Mouse (Mus musculus) limb, embryonic 14.5 days (tissue): ENCODE measurements around the gene Rad51c. TPM values are rescaled to one million over a fixed set of nuclear protein-coding genes. Genes with fewer than 3 reads are reported as not detected.

Experiments
- ATAC-seq: fragments of 200-750 bp; cut with Nextera tagmentation; 2 replicates; pipeline ENCODE4 v1.8.0; 2017; ENCODE audit warnings: low read depth, moderate number of reproducible peaks, moderate TSS enrichment; ENCODE audit not compliant: low FRiP score
- DNase-seq: peaks from one replicate; pipeline ENCODE4 v3.0.0-alpha.2; 2015; ENCODE audit warnings: low spot score
- H3K27ac ChIP-seq: fragments of 300-500 bp; sonication (generic); replicated peaks from 2 replicates; pipeline ENCODE4 v1.5.1; 2014; ENCODE audit warnings: low read depth, mild to moderate bottlenecking, low read length, moderate library complexity, mixed read lengths
- H3K27me3 ChIP-seq: fragments of 300-500 bp; sonication (generic); 2 replicates; pipeline ENCODE4 v1.6.1; 2014; ENCODE audit warnings: low read length, mixed read lengths; ENCODE audit not compliant: control insufficient read depth, insufficient read depth
- H3K36me3 ChIP-seq: fragments of 300-500 bp; sonication (generic); 2 replicates; pipeline ENCODE4 v1.6.1; 2014; ENCODE audit warnings: mild to moderate bottlenecking, low read length, moderate library complexity, mixed read lengths; ENCODE audit not compliant: control insufficient read depth, insufficient read depth
- H3K4me1 ChIP-seq: fragments of 300-500 bp; sonication (generic); 2 replicates; pipeline ENCODE4 v1.6.1; 2014; ENCODE audit warnings: antibody characterized with exemption, low read length, mixed read lengths; ENCODE audit not compliant: control insufficient read depth, insufficient read depth
- H3K4me2 ChIP-seq: fragments of 300-500 bp; sonication (generic); replicated peaks from 2 replicates; pipeline ENCODE4 v1.6.1; 2014; ENCODE audit warnings: low read depth, mild to moderate bottlenecking, low read length, moderate library complexity; ENCODE audit not compliant: severe bottlenecking
- H3K4me3 ChIP-seq: fragments of 300-500 bp; sonication (generic); replicated peaks from 2 replicates; pipeline ENCODE4 v1.5.1; 2014; ENCODE audit warnings: low read length
- H3K9ac ChIP-seq: fragments of 300-500 bp; sonication (generic); 2 replicates; pipeline ENCODE4 v1.6.1; 2014; ENCODE audit warnings: mild to moderate bottlenecking, low read depth, low read length, moderate library complexity; ENCODE audit not compliant: severe bottlenecking
- H3K9me3 ChIP-seq: fragments of 300-500 bp; sonication (generic); 2 replicates; pipeline ENCODE4 v1.6.1; 2016; ENCODE audit warnings: low read length; ENCODE audit not compliant: control insufficient read depth
- POLR2A ChIP-seq: fragments of 200-500 bp; IDR thresholded peaks from 2 replicates; pipeline ENCODE4 v1.8.0; 2012; ENCODE audit warnings: inconsistent platforms, mild to moderate bottlenecking, moderate library complexity, borderline replicate concordance; ENCODE audit not compliant: insufficient read depth, insufficient read length; ENCODE audit errors: extremely low read depth
- WGBS: fragments of 180-500 bp; shearing (Covaris S2); extraction: QIAGEN DNeasy Blood & Tissue Kit; methylation state at CpG from one replicate; pipeline ENCODE4 v1.1.7; 2014; 5-methylcytosine and 5-hydroxymethylcytosine counted together
- polyA plus RNA-seq, 2 experiments: library from polyadenylated mRNA; depleted of rRNA in 1 of 2; stranded (reverse) in 1 of 2; unstranded in 1 of 2; fragments of >200 nt; fragmentation: Nextera tagmentation in 1 of 2; extraction: Ambion mirVana in 1 of 2; gene quantifications; 2 replicates each; pipeline versions ENCODE4 v1.2.1 to v1.2.3; 2012 to 2014

Rad51c gene
- polyA plus RNA-seq, 2 experiments: 8.0 to 9.8 TPM

GRCm38 (mm10) chr11:87384551-87384950, 20.2 kb downstream of the Rad51c start:
- no peak for ATAC-seq
- WGBS: 92% methylated on average over 4 of the region's 4 CpGs
- DNase-seq: no peak
- H3K27ac ChIP-seq: no peak overlapping the region
- no peak for TF ChIP-seq POLR2A
- no peaks in the 10 kb centered on the region; the same call in 1 of the 2 replicates for H3K4me1 ChIP-seq
- no peak overlapping the region for H3K4me2 ChIP-seq
- H3K36me3 ChIP-seq: peaks cover 3% of the 10 kb centered on the region; the same call in 1 of the 2 replicates
- no peak overlapping the region for H3K4me3 ChIP-seq
- no peaks in the 10 kb centered on the region for H3K27me3 ChIP-seq
- H3K9me3 ChIP-seq: no peaks in the 10 kb centered on the region
- H3K9ac ChIP-seq: no peak overlapping the region

GRCm38 (mm10) chr11:87367865-87368580, 36.7 kb downstream of the Rad51c start:
- Histone ChIP-seq H3K9me3 (no peaks in the 10 kb centered on the region), H3K4me3 (no peak overlapping the region), H3K4me2 (no peak overlapping the region), H3K27ac (no peak overlapping the region), H3K36me3 (no peaks in the 10 kb centered on the region), H3K4me1 (no peaks in the 10 kb centered on the region), H3K9ac (no peak overlapping the region), H3K27me3 (no peaks in the 10 kb centered on the region)
- DNase-seq (no peak), ATAC-seq (no peak)
- 43% methylated on average over 9 of the region's 9 CpGs for WGBS
- TF ChIP-seq POLR2A: no peak

GRCm38 (mm10) chr11:87367061-87367460, 37.7 kb downstream of the Rad51c start:
- TF ChIP-seq POLR2A: no peak
- Histone ChIP-seq H3K4me2 (no peak overlapping the region), H3K9ac (no peak overlapping the region), H3K27ac (no peak overlapping the region), H3K9me3 (no peaks in the 10 kb centered on the region), H3K27me3 (no peaks in the 10 kb centered on the region), H3K36me3 (no peaks in the 10 kb centered on the region), H3K4me1 (no peaks in the 10 kb centered on the region), H3K4me3 (no peak overlapping the region)
- no peak for ATAC-seq
- no peak for DNase-seq
- WGBS: 85% methylated on average over 7 of the region's 7 CpGs

GRCm38 (mm10) chr11:87365120-87365519, 39.6 kb downstream of the Rad51c start:
- no peak for TF ChIP-seq POLR2A
- no peak overlapping the region for H3K4me3 ChIP-seq
- no peaks in the 10 kb centered on the region for H3K9me3 ChIP-seq
- no peak overlapping the region for H3K4me2 ChIP-seq
- H3K27ac ChIP-seq: no peak overlapping the region
- DNase-seq (no peak), ATAC-seq (no peak)
- H3K4me1 ChIP-seq: no peaks in the 10 kb centered on the region
- H3K9ac ChIP-seq: no peak overlapping the region
- peaks cover 5% of the 10 kb centered on the region; the same call in 1 of the 2 replicates for H3K27me3 ChIP-seq
- no peaks in the 10 kb centered on the region for H3K36me3 ChIP-seq
- WGBS: 91% methylated on average over 5 of the region's 5 CpGs

- Histone ChIP-seq H3K4me2 (peak overlapping the region; percentile 96), H3K27ac (no peak overlapping the region), H3K27me3 (peaks cover 23% of the 10 kb centered on the region), H3K4me1 (peaks cover 11% of the 10 kb centered on the region; the same call in 1 of the 2 replicates), H3K4me3 (peak overlapping the region; percentile 50), H3K9ac (peak overlapping the region; percentile 53), H3K36me3 (no peaks in the 10 kb centered on the region), H3K9me3 (no peaks in the 10 kb centered on the region)
- no peak for DNase-seq
- 15% methylated on average over 10 of the region's 10 CpGs for WGBS
- 0 out of 2 replicates have a peak, but pooled peaks have one; percentile 8 for ATAC-seq
- TF ChIP-seq POLR2A: no peak
These were observed 45.5 kb downstream of the Rad51c start for GRCm38 (mm10) chr11:87359262-87359612.
